Mouse (Mus musculus): ENCODE measurements around the gene Zfp867. TPM values are rescaled to one million over a fixed set of nuclear protein-coding genes. Genes with fewer than 3 reads are reported as not detected.

Gene Zfp867
- polyA plus RNA-seq, 1 experiment from 2014 or later, result 9.4 TPM

DNA sequence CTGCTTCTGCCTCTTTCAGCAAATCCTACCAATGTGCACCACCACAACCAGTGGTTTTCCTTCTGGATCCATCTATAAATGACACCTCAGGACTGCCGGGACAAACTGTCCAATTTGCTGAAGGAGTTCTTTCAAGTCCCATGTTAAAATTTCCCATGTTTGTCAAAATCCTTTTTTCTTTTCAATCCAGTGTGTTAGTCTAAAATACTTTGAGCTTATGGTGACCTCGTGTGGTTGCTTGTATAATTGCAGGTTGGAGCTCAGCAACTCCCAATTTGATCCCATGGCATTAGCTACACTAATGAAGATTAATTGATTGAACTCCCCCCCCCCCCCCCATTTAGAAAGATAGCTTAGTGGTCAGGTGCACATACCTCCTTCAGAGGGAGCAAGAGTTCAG lies 10.9 kb upstream of the Zfp867 start:
- Histone ChIP-seq H3K9me3 (ENCODE audit: control insufficient read depth, low read length) (no peaks in the 10 kb centered on the region), H3K9ac (ENCODE audit: low read length) (no peak overlapping the region), H3K27me3 (ENCODE audit: control insufficient read depth, insufficient read depth, low read length) (no peaks in the 10 kb centered on the region), H3K4me1 (ENCODE audit: control insufficient read depth, insufficient read depth, low read length) (no peaks in the 10 kb centered on the region), H3K4me3 (ENCODE audit: low read depth, low read length) (no peak overlapping the region), H3K4me2 (ENCODE audit: low read depth, severe bottlenecking) (no peak overlapping the region), H3K36me3 (ENCODE audit: control insufficient read depth, insufficient read depth, low read length) (peaks cover 2% of the 10 kb centered on the region; the same call in 1 of the 2 replicates), H3K27ac (replicated peaks; ENCODE audit: low read depth, low read length) (no peak overlapping the region)
- DNase-seq (ENCODE audit: low spot score) (peak; percentile 68), ATAC-seq (ENCODE audit: insufficient number of reproducible peaks, low FRiP score, low TSS enrichment, low read depth) (no peak)
- WGBS, result 9% methylated on average over 2 of the region's 2 CpGs

GRCm38 (mm10) chr11:59477240-59477639 lies 5.0 kb upstream of the Zfp867 start:
- H3K4me2 ChIP-seq (ENCODE audit: low read depth, severe bottlenecking), result no peak overlapping the region
- ATAC-seq (ENCODE audit: insufficient number of reproducible peaks, low FRiP score, low TSS enrichment, low read depth) (no peak), DNase-seq (ENCODE audit: low spot score) (no peak)
- H3K27me3 ChIP-seq (ENCODE audit: control insufficient read depth, insufficient read depth, low read length), result no peaks in the 10 kb centered on the region
- H3K9ac ChIP-seq (ENCODE audit: low read length), result no peak overlapping the region
- no peak overlapping the region for H3K27ac ChIP-seq (replicated peaks; ENCODE audit: low read depth, low read length)
- no peaks in the 10 kb centered on the region for H3K36me3 ChIP-seq (ENCODE audit: control insufficient read depth, insufficient read depth, low read length)
- no peaks in the 10 kb centered on the region for H3K4me1 ChIP-seq (ENCODE audit: control insufficient read depth, insufficient read depth, low read length)
- no peaks in the 10 kb centered on the region for H3K9me3 ChIP-seq (ENCODE audit: control insufficient read depth, low read length)
- H3K4me3 ChIP-seq (ENCODE audit: low read depth, low read length), result no peak overlapping the region
- WGBS, result 73% methylated on average over 6 of the region's 6 CpGs

- peak; percentile 78 for ATAC-seq (ENCODE audit: insufficient number of reproducible peaks, low FRiP score, low TSS enrichment, low read depth)
- WGBS, result 7% methylated on average over 37 of the region's 37 CpGs
- H3K9me3 ChIP-seq (ENCODE audit: control insufficient read depth, low read length), result no peaks in the 10 kb centered on the region
- no peaks in the 10 kb centered on the region for H3K27me3 ChIP-seq (ENCODE audit: control insufficient read depth, insufficient read depth, low read length)
- H3K27ac ChIP-seq (replicated peaks; ENCODE audit: low read depth, low read length), result no peak overlapping the region
- H3K4me1 ChIP-seq (ENCODE audit: control insufficient read depth, insufficient read depth, low read length), result 0 out of 2 replicates have a peak, but pooled peaks cover 5% of the 10 kb centered on the region
- no peak for DNase-seq (ENCODE audit: low spot score)
- H3K9ac ChIP-seq (ENCODE audit: low read length), result peak overlapping the region; percentile 78
- no peaks in the 10 kb centered on the region for H3K36me3 ChIP-seq (ENCODE audit: control insufficient read depth, insufficient read depth, low read length)
- H3K4me3 ChIP-seq (ENCODE audit: low read depth, low read length), result peak overlapping the region; percentile 62
- peak overlapping the region; percentile 81 for H3K4me2 ChIP-seq (ENCODE audit: low read depth, severe bottlenecking)
Observed at GRCm38 (mm10) chr11:59471413-59472325, 605 bp downstream of the Zfp867 start.

- no peak for DNase-seq (ENCODE audit: low spot score)
- Histone ChIP-seq H3K36me3 (ENCODE audit: control insufficient read depth, insufficient read depth, low read length) (peaks cover 26% of the 10 kb centered on the region), H3K9me3 (ENCODE audit: control insufficient read depth, low read length) (peaks cover 10% of the 10 kb centered on the region)
Observed at GRCm38 (mm10) chr11:59460459-59460858, 11.8 kb downstream of the Zfp867 start.

DNA sequence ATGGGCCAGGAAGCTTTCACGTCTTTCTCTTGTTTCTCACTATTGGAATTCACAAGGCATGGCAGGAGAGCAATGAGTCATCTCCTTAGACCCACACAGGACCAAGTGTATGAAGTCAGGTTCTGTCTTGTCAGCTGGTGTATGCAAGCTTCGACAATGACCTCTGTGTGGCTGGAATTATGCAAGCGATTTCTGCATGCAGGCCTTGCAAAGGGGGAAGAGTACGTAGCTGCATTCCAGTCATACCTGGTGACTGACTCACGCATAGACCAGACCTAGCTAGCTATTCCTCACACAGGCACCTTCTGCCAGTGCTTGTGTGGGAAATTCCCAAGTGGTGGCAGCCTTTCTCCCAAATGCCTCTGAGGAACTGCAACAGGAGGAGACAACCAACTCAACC lies 13.3 kb downstream of the Zfp867 start:
- H3K36me3 ChIP-seq (ENCODE audit: control insufficient read depth, insufficient read depth, low read length), result peaks cover 34% of the 10 kb centered on the region
- no peak for ATAC-seq (ENCODE audit: insufficient number of reproducible peaks, low FRiP score, low TSS enrichment, low read depth)
- no peak overlapping the region for H3K9ac ChIP-seq (ENCODE audit: low read length)
- no peaks in the 10 kb centered on the region for H3K4me1 ChIP-seq (ENCODE audit: control insufficient read depth, insufficient read depth, low read length)
- no peak overlapping the region for H3K27ac ChIP-seq (replicated peaks; ENCODE audit: low read depth, low read length)
- no peaks in the 10 kb centered on the region for H3K27me3 ChIP-seq (ENCODE audit: control insufficient read depth, insufficient read depth, low read length)
- H3K9me3 ChIP-seq (ENCODE audit: control insufficient read depth, low read length), result peaks cover 10% of the 10 kb centered on the region
- no peak overlapping the region for H3K4me3 ChIP-seq (ENCODE audit: low read depth, low read length)
- no peak overlapping the region for H3K4me2 ChIP-seq (ENCODE audit: low read depth, severe bottlenecking)
- WGBS, result 53% methylated on average over 5 of the region's 5 CpGs
- DNase-seq (ENCODE audit: low spot score), result peak; percentile 28

More at GRCm38 (mm10) chr11:59460459-59460858, 11.8 kb downstream of the Zfp867 start:
- H3K9ac ChIP-seq (ENCODE audit: low read length), result no peak overlapping the region
- H3K27ac ChIP-seq (replicated peaks; ENCODE audit: low read depth, low read length), result no peak overlapping the region
- no peak overlapping the region for H3K4me2 ChIP-seq (ENCODE audit: low read depth, severe bottlenecking)
- no peak for ATAC-seq (ENCODE audit: insufficient number of reproducible peaks, low FRiP score, low TSS enrichment, low read depth)
- 94% methylated on average over 2 of the region's 2 CpGs for WGBS
- H3K4me1 ChIP-seq (ENCODE audit: control insufficient read depth, insufficient read depth, low read length), result no peaks in the 10 kb centered on the region
- H3K27me3 ChIP-seq (ENCODE audit: control insufficient read depth, insufficient read depth, low read length), result no peaks in the 10 kb centered on the region
- no peak overlapping the region for H3K4me3 ChIP-seq (ENCODE audit: low read depth, low read length)

DNA sequence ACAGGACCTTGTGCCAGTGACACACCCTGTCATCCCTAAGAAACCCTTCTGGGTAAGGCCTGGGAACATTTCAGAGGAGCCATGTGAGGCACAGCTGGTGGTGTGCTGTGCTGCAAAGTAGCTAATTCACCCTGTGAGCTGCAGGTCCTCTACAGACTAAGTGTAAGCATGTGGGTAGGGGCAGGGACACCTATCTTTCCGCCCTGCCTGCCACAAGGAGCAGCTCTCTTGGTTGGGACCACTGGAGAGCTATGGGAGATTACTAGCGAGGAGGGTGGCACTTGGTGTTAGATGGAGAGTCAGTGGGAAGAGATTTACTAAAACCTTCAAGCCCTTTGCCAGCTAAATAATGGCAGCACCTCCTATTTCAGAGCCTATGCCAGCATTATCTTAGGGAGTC lies 15.4 kb downstream of the Zfp867 start:
- H3K4me3 ChIP-seq (ENCODE audit: low read depth, low read length), result no peak overlapping the region
- DNase-seq (ENCODE audit: low spot score), result no peak
- no peaks in the 10 kb centered on the region for H3K9me3 ChIP-seq (ENCODE audit: control insufficient read depth, low read length)
- no peak overlapping the region for H3K9ac ChIP-seq (ENCODE audit: low read length)
- no peak overlapping the region for H3K27ac ChIP-seq (replicated peaks; ENCODE audit: low read depth, low read length)
- H3K27me3 ChIP-seq (ENCODE audit: control insufficient read depth, insufficient read depth, low read length), result no peaks in the 10 kb centered on the region
- ATAC-seq (ENCODE audit: insufficient number of reproducible peaks, low FRiP score, low TSS enrichment, low read depth), result no peak
- peaks cover 22% of the 10 kb centered on the region for H3K36me3 ChIP-seq (ENCODE audit: control insufficient read depth, insufficient read depth, low read length)
- no peak overlapping the region for H3K4me2 ChIP-seq (ENCODE audit: low read depth, severe bottlenecking)
- 93% methylated on average over 2 of the region's 2 CpGs for WGBS
- no peaks in the 10 kb centered on the region for H3K4me1 ChIP-seq (ENCODE audit: control insufficient read depth, insufficient read depth, low read length)

DNA sequence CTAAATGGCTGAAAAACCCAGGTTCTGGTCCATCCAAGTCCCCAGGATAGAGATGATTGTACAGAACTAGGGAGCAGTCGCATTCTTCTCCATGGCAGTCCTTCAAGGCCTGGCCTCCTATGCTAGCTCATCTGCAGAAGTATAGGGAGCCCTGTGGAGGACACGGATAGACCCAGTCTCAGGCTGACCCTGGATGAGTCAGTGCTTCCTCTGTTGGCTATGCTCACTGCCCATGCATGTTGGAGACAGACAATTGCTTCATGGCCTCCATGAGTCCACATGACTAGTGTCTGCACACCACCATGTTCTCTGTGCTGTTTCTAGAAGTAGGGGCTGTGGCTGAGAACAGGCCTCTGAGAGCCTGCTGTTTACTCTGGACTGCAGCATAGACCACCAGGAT lies 15.9 kb downstream of the Zfp867 start:
- Histone ChIP-seq H3K4me1 (ENCODE audit: control insufficient read depth, insufficient read depth, low read length) (no peaks in the 10 kb centered on the region; the same call in 1 of the 2 replicates), H3K4me3 (ENCODE audit: low read depth, low read length) (no peak overlapping the region), H3K9ac (ENCODE audit: low read length) (no peak overlapping the region), H3K4me2 (ENCODE audit: low read depth, severe bottlenecking) (no peak overlapping the region), H3K9me3 (ENCODE audit: control insufficient read depth, low read length) (no peaks in the 10 kb centered on the region), H3K27me3 (ENCODE audit: control insufficient read depth, insufficient read depth, low read length) (no peaks in the 10 kb centered on the region), H3K36me3 (ENCODE audit: control insufficient read depth, insufficient read depth, low read length) (peaks cover 22% of the 10 kb centered on the region), H3K27ac (replicated peaks; ENCODE audit: low read depth, low read length) (no peak overlapping the region)
- DNase-seq (ENCODE audit: low spot score) (no peak), ATAC-seq (ENCODE audit: insufficient number of reproducible peaks, low FRiP score, low TSS enrichment, low read depth) (no peak)
- 88% methylated on average over 2 of the region's 2 CpGs for WGBS

DNA sequence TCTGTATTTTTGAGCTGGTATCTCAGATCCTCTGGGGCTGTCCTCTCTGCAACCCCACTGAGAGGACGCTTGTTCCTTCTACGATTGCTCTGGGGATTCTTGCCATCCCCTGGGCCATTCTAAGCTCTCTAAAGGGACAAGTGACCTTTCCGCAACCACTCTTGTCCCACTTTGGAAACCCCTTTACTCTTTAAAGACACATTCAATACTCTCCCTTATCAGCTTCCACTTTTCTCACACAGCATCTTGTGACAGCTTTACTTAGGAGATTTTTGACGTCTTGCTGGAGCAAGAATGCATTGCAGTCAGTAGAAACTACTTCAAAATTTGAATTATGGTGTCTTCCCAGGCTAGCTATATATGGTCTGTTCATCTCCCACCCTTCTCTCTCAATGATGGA lies 21.2 kb downstream of the Zfp867 start, which contains the start of gene Snap47:
Gene Snap47 (minus strand): TSS at position 101 of the 400 bp plus-strand sequence.
- peaks cover 15% of the 10 kb centered on the region; the same call in 1 of the 2 replicates for H3K36me3 ChIP-seq (ENCODE audit: control insufficient read depth, insufficient read depth, low read length)
- WGBS, result 77% methylated on average over 4 of the region's 4 CpGs

More for the DNA sequence above, 21.2 kb downstream of the Zfp867 start, which contains the start of gene Snap47:
- peak within 1 kb of the TSS; percentile 88 for H3K4me2 ChIP-seq (ENCODE audit: low read depth, severe bottlenecking)
- H3K4me3 ChIP-seq (ENCODE audit: low read depth, low read length), result peak within 1 kb of the TSS; percentile 84
- DNase-seq (ENCODE audit: low spot score), result no peak
- peak within 1 kb of the TSS; percentile 78 for H3K9ac ChIP-seq (ENCODE audit: low read length)
- ATAC-seq (ENCODE audit: insufficient number of reproducible peaks, low FRiP score, low TSS enrichment, low read depth), result no peak
- H3K27ac ChIP-seq (replicated peaks; ENCODE audit: low read depth, low read length), result peak within 1 kb of the TSS; percentile 56
- H3K9me3 ChIP-seq (ENCODE audit: control insufficient read depth, low read length), result no peaks in the 10 kb centered on the region
- H3K27me3 ChIP-seq (ENCODE audit: control insufficient read depth, insufficient read depth, low read length), result no peaks in the 10 kb centered on the region
- H3K4me1 ChIP-seq (ENCODE audit: control insufficient read depth, insufficient read depth, low read length), result peaks cover 8% of the 10 kb centered on the region
